Mouse (Mus musculus) embryonic fibroblast, embryonic 13.5 days (primary cell): ENCODE measurements around the gene Mafg. TPM values are rescaled to one million over a fixed set of nuclear protein-coding genes. Genes with fewer than 3 reads are reported as not detected.

Experiments used
- H3K27ac ChIP-seq: 2 replicates; pipeline ENCODE4 v1.5.1; 2012; ENCODE audit warnings: low read length, control low read depth, inconsistent platforms; ENCODE audit not compliant: insufficient read depth
- H3K4me1 ChIP-seq: 2 replicates; pipeline ENCODE4 v1.6.1; 2011; ENCODE audit warnings: low read length; ENCODE audit not compliant: control insufficient read depth, insufficient read depth
- H3K4me3 ChIP-seq: 2 replicates; pipeline ENCODE4 v1.5.1; 2011; ENCODE audit warnings: mild to moderate bottlenecking, control low read depth, low read length; ENCODE audit not compliant: insufficient read depth
- CTCF ChIP-seq: IDR thresholded peaks from 2 replicates; pipeline ENCODE4 v1.5.1; 2011; ENCODE audit warnings: mild to moderate bottlenecking, control low read depth, low read length, moderate library complexity, borderline replicate concordance; ENCODE audit not compliant: insufficient read depth
- POLR2A ChIP-seq: IDR thresholded peaks from 2 replicates; pipeline ENCODE4 v1.6.1; 2011; ENCODE audit warnings: low read depth, mild to moderate bottlenecking, control low read depth, low read length, moderate library complexity
- polyA plus RNA-seq: library from polyadenylated mRNA; stranded (reverse); fragments of >200 nt; gene quantifications from 2 replicates; pipeline ENCODE4 v1.2.4, GENCODE M21; 2011; ENCODE audit warnings: low read depth; ENCODE audit not compliant: missing spikeins, insufficient read length

Mafg gene
- polyA plus RNA-seq, 1 experiment: 39.4 TPM

DNA sequence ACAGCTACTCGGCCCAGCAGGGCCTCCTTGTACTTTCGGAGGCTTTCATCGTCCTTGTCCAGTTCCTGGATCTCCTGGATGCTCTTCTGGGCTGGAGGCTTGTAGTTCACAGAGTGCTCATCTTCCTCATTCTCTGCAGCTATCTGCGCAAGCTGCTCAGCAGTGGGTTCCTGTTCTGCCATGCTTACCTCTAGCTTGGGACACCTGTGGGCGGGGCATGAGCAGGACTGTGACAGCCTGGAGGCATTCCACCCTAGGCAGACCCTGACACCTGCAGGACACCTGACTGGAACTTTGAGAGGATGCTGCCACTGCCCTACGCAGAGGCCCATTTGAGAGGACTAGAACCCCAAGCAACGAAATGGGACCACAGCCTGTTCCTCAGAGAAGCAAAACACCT lies 53.2 kb downstream of the Mafg start:
- Histone ChIP-seq H3K4me3 (peak overlapping the region; percentile 97), H3K4me1 (0 out of 2 replicates have a peak, but pooled peaks cover 6% of the 10 kb centered on the region), H3K27ac (peak overlapping the region; percentile 91)
- TF ChIP-seq POLR2A: peak; percentile 9; the same call in 1 of the 2 replicates
- no peak for TF ChIP-seq CTCF

DNA sequence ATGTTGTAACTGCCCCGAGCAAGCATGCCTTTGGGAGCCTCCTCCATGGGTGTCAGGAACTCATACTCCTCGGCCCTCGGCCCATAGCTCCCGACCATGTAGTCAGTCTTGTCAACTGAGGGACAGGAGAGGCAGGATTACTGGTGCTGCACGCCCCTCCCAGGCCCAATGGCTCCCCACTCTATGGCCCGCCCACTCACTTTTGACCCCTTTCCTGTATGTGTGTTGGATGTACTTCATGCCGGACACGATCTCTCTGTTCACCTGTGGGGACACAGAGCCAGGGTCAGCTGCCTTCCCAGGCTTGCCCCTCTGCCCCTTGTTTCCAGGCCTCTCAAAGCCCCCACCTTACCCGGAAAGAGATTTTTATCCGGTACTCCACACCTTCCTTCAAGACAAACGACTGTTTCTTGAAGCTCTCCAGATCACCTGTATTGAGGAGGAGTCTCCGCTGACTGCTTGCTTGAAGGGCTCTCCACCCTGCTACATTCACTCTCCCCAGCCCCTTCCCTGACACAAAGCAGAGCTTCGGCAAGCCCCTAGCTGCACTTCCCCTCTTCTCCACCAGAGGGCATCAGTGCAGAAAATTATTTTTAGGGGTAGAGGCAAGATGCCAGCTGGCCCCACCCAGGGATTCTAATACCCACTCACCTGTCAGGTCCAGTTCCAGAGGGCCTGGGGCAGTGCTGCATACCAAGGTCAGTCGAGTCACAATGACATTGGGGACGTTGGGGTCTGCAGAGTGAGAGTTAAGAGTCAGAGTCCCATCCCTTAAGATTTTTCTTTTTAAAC lies 53.9 kb downstream of the Mafg start:
- Histone ChIP-seq H3K4me1 (0 out of 2 replicates have a peak, but pooled peaks cover 6% of the 10 kb centered on the region), H3K27ac (no peak overlapping the region), H3K4me3 (peak overlapping the region; percentile 97)
- TF ChIP-seq CTCF: peak; percentile 46; the same call in 1 of the 2 replicates
- peak; percentile 7; the same call in 1 of the 2 replicates for TF ChIP-seq POLR2A

DNA sequence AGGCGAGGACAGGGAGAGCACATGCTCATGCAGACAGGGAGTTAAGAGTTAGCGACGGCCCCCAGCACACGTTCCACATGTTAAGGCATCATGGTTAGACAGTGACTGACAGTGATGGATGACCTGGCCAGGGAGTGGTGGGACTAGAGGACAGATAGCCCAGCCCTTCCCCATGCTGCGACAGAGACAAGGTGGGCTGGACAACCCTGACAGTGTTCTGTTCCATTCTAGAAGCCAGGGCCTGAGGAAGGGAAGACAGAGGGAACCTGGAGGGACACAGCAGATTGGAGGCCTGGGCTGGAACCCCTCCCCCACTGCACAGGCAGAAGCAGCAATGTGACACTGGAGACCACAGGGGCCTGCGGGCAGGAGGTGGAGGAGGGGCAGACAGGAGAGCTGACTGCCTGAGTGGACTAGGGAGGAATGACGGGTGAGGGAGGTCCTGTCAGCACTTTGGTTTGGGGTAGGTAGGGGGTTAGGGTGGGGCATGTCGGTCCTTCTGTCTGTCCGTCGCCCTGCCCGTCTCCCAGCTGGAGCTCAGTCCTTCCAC lies 54.6 kb downstream of the Mafg start:
- H3K27ac ChIP-seq: no peak overlapping the region
- TF ChIP-seq POLR2A (no peak), CTCF (no peak)
- 0 out of 2 replicates have a peak, but pooled peaks cover 6% of the 10 kb centered on the region for H3K4me1 ChIP-seq
- no peak overlapping the region for H3K4me3 ChIP-seq

DNA sequence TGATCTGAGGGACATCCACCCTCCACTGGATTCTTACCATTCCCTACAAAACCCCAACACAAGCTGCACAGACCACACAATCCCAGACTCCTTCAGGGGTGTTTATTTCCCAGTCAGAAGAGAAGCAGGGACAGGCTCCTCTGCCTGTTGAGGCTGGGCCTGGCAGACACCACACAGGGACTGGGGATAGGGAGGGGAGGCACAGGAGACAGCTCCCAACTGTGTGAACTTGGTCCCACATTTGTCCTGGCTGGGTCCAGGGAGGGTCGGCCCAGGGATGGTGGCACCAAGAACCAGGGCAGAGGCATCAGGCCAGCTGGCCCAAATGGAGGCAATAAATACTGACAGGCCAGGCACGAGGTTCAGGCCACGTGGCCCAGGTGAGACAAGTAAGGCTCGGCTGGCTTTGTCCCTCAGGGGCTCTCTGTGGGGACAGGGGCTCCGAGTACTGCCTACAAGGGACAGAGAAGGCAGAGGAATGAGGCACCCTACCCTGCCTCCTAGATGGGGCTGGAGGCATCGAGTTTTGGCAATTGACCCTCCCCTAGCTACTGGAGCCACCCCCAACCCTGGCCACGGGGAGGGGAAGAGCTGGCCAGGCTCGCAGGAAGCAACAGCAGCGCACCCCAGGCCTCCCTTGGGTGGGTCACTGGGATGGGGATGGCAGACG lies 55.2 kb downstream of the Mafg start:
- no peak overlapping the region for H3K4me3 ChIP-seq
- no peak for TF ChIP-seq CTCF
- TF ChIP-seq POLR2A: no peak
- no peak overlapping the region for H3K27ac ChIP-seq
- H3K4me1 ChIP-seq: 0 out of 2 replicates have a peak, but pooled peaks cover 6% of the 10 kb centered on the region

DNA sequence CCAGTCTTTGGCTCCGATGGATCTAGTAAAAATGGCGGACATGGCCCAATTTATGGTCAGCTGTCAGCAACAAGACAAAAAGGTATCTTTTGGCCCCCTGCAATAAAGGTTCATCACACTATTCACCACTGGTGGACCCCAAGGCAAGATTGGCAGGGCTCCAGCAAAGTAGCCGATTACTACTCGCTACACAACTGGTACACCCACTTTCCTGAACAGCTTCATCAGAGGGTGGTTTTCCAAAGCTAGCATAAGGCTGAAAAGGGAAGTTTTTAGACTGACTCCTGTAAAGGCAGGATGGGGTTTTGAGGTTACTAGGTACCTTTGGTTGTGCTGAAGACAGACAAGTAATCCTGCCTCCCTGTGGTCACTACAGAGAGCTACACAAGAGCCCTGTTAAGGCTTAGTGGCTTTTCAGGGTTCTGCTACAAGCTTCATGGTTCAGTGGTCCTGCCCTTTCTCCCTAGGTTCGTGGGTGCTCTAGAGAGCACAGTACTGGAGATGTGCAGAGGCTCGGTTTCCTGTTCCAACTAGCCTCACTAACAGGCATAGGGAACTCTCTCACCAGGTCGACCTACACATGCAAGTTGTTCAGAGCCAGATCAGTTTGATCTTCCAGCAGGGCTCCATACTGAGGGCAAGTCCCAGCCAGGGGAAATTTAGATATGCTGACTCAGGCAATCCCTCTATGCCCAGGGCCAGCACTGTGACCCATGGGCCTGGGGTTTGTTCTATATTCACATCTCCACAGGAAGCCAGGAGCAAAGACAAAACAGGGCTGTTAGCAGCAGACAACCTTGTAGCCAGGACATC lies 56.0 kb downstream of the Mafg start:
- TF ChIP-seq POLR2A (no peak; the same call in 1 of the 2 replicates), CTCF (no peak)
- Histone ChIP-seq H3K27ac (no peak overlapping the region), H3K4me1 (0 out of 2 replicates have a peak, but pooled peaks cover 6% of the 10 kb centered on the region), H3K4me3 (no peak overlapping the region)

DNA sequence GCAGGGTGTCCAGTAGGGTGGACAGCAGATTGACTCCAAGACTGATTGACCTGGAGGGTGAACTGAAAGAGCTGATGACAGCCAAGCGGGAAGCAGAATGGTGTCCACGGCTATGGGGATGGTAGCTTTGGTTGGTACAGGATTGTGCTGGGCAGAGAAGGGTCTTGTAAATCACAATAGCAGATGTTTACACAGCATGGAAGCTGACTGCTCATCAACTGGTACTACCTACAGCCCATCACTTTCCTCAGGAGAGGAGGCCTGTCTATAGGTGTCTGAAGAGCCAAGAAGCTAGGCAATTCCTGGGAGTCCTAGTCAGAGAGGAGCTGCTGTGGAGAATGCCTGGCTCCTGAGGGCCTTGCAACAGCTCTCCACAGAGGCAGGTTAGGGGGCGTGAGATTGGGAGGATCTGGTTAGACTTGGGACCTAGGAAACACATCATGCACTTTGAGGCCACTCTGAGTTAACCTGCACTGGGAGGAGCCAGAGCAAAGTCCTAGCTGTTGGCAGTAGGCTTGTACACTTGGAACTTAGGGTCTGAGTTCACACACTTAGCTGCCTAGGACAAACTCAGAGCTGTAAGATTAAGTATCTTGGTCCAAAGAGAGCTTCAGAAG lies 56.9 kb downstream of the Mafg start:
- no peak for TF ChIP-seq CTCF
- TF ChIP-seq POLR2A: 0 out of 2 replicates have a peak, but pooled peaks have one; percentile 5
- Histone ChIP-seq H3K27ac (no peak overlapping the region), H3K4me1 (0 out of 2 replicates have a peak, but pooled peaks cover 6% of the 10 kb centered on the region), H3K4me3 (no peak overlapping the region)

DNA sequence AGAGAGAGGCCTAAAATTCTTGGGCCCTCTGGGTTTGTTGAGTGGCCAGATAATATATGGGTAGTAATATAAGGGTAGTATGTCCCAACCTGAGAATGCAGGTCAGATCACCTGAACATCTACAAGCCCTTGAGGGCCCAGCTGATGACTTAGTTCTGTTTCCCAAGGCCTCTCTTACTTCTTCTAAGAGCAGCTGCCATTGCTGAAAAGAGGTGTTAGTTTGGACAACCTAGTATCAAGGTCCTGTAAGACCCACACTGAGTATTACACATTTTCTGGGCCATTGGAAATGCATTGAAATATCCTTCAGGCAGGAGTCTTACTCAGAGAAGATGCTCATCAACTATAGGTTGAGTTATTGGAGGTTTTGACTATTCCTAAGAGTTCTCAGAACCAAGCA lies 57.5 kb downstream of the Mafg start:
- Histone ChIP-seq H3K27ac (no peak overlapping the region), H3K4me1 (peaks cover 9% of the 10 kb centered on the region; the same call in 1 of the 2 replicates), H3K4me3 (no peak overlapping the region)
- no peak for TF ChIP-seq CTCF
- TF ChIP-seq POLR2A: no peak

Other genes with a start within 250 kb of the Mafg start
- gene Nploc4, start 195.9 kb downstream of the Mafg start, polyA plus RNA-seq: 76.1 and 81.6 TPM in 2 replicates
- not detected in 2 replicates for gene Tspan10, start 191.0 kb downstream of the Mafg start, polyA plus RNA-seq
- not detected in 2 replicates for gene Pde6g, start 180.1 kb downstream of the Mafg start, polyA plus RNA-seq
- 5.6 TPM in 2 replicates for gene Oxld1, start 175.5 kb downstream of the Mafg start, polyA plus RNA-seq
- 18.9 and 27.3 TPM in 2 replicates for gene Ccdc137, start 175.5 kb downstream of the Mafg start, polyA plus RNA-seq
- 24.0 and 30.7 TPM in 2 replicates for gene Arl16, start 166.0 kb downstream of the Mafg start, polyA plus RNA-seq
- 51.1 and 58.0 TPM in 2 replicates for gene Mrpl12, start 149.0 kb downstream of the Mafg start, polyA plus RNA-seq
- 22.0 and 22.4 TPM in 2 replicates for gene Slc25a10, start 141.8 kb downstream of the Mafg start, polyA plus RNA-seq
- not detected in 2 replicates for gene Gcgr, start 102.9 kb downstream of the Mafg start, polyA plus RNA-seq
- gene Mcrip1, start 83.9 kb downstream of the Mafg start, polyA plus RNA-seq: 65.4 and 90.1 TPM in 2 replicates
- not detected in 2 replicates for gene Ppp1r27, start 82.5 kb downstream of the Mafg start, polyA plus RNA-seq
- gene P4hb, start 60.3 kb downstream of the Mafg start, polyA plus RNA-seq: 846 and 907 TPM in 2 replicates
- 500 and 534 TPM in 2 replicates for gene Arhgdia, start 52.0 kb downstream of the Mafg start, polyA plus RNA-seq
- gene Alyref, start 35.2 kb downstream of the Mafg start, polyA plus RNA-seq: 112 and 150 TPM in 2 replicates
- 78.0 and 87.2 TPM in 2 replicates for gene Anapc11, start 35.2 kb downstream of the Mafg start, polyA plus RNA-seq
- gene Npb, start 25.1 kb downstream of the Mafg start, polyA plus RNA-seq: not detected in 2 replicates
- gene Pcyt2, start 15.7 kb downstream of the Mafg start, polyA plus RNA-seq: 39.5 and 45.2 TPM in 2 replicates
- gene Sirt7, start 8.4 kb downstream of the Mafg start, polyA plus RNA-seq: 15.9 and 19.2 TPM in 2 replicates
- gene Pycr1, start 10.2 kb upstream of the Mafg start, polyA plus RNA-seq: 44.5 and 59.0 TPM in 2 replicates
- not detected in 2 replicates for gene Myadml2, start 14.6 kb upstream of the Mafg start, polyA plus RNA-seq
- 0.47 and 0.63 TPM in 2 replicates for gene Notum, start 27.6 kb upstream of the Mafg start, polyA plus RNA-seq
- 49.8 and 53.9 TPM in 2 replicates for gene Aspscr1, start 39.4 kb upstream of the Mafg start, polyA plus RNA-seq
- gene Cenpx, start 80.1 kb upstream of the Mafg start, polyA plus RNA-seq: 42.8 and 44.1 TPM in 2 replicates
- gene Lrrc45, start 80.3 kb upstream of the Mafg start, polyA plus RNA-seq: 16.1 and 17.8 TPM in 2 replicates
- gene Rac3, start 87.9 kb upstream of the Mafg start, polyA plus RNA-seq: 16.0 and 20.8 TPM in 2 replicates
- gene Dcxr, start 93.7 kb upstream of the Mafg start, polyA plus RNA-seq: 31.6 and 52.4 TPM in 2 replicates
- 27.8 and 30.7 TPM in 2 replicates for gene Cbr2, start 98.5 kb upstream of the Mafg start, polyA plus RNA-seq
- 1.3 and 15.2 TPM in 2 replicates for gene Hmga1b, start 129.2 kb upstream of the Mafg start, polyA plus RNA-seq
- gene Rfng, start 150.6 kb upstream of the Mafg start, polyA plus RNA-seq: 12.8 and 13.0 TPM in 2 replicates
- gene Gps1, start 150.7 kb upstream of the Mafg start, polyA plus RNA-seq: 103 and 112 TPM in 2 replicates
- gene Dus1l, start 162.8 kb upstream of the Mafg start, polyA plus RNA-seq: 23.7 and 24.0 TPM in 2 replicates
- gene Fasn, start 190.9 kb upstream of the Mafg start, polyA plus RNA-seq: 61.2 and 72.6 TPM in 2 replicates